Mouse (Mus musculus) layer of hippocampus, adult 18-20 months (tissue): Measurements from ENCODE around the gene Ppp1r12b. TPM values are rescaled to one million over a fixed set of nuclear protein-coding genes. Genes with fewer than 3 reads are reported as not detected.
A peak's percentile ranks its signal among the peaks of the same experiment; 100 is the strongest.

Experiments
- DNase-seq, 2 experiments: peaks; one replicate each; pipeline ENCODE4 v3.0.0; 2022; ENCODE audit warnings: low spot score in 2 of 2
- total RNA-seq, 2 experiments: library from RNA; stranded (reverse); gene quantifications; 2 replicates each; pipeline ENCODE4 v1.2.3; 2021

Ppp1r12b gene
- total RNA-seq, 2 experiments from 2014 or later = 70.0 to 73.0 TPM

DNA sequence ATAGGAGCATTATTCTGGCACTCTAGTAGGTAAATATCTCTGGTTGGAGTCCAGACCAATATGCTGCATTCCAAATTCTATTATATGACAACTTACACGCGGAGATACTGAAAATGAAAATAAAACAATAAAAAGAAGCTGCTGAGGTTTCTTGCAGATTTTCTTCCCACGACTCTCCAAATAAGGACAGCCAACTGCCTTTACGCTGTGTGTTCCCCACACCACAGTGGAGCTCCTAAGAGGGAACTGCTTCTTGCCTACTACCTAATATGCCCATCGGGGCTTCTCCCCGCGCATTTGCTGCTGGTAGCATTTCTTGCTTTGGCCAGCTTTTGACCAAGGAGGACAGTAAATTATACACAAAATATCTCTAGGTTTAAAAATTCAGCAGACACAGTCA, 154.0 kb downstream of the Ppp1r12b start:
- no peak for DNase-seq

DNA sequence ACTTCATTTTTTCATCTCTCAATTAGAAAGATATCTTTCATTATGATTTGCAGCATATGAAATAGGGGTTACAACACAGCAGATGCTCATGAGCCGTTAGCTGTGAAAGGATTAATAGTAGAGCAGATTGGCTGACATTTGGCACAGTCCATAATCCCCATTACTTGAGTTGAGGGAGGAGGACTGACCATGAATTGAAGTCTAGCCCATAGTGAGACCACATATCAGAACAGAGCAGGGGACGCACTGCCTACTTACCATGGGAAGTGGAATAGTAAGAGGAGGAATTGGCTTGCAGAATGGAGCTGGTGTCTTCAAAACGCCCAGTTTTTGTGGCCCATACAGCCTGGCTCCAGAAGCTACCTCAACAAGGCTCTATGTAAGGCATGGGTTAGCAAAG, 159.2 kb downstream of the Ppp1r12b start:
- DNase-seq = peak in 1 of 2 experiments; percentile 18

DNA sequence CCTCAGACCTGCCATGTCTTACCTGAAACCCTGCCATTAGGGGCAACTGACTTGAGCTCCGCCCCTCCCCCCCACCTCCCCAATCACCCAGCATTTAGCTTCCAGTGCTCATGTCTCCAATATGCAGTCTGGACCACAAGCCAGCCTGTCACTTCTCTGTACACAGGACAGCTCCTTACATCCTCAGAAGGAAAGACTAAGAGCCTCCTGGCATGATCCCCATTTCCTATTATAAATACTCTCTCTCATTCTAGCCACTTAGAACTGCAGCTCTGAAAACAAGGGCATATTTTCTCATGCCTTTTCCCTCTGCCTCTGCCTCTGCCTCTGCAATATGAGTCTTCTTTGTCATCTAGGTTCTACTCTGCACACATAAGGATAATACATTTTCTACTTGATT, 159.7 kb downstream of the Ppp1r12b start:
- DNase-seq = no peak

DNA sequence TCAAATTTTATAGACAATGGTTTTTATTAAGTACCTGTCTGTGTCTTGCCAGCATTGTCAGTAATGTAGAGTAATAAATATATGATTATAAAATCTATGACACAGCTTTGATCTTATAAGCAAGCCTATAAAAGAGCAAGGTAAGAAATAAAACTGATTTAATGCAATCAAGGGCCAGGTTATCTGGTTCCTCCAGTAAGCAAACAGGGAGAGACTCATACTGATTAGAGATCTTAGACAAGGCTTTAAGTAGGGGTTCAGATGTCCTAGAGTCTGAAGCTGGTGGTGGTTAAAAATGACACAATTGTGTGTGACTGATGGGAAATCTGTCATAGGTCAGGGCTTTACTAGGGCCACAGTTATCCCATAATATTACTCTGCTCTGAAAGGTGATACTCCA, 164.3 kb downstream of the Ppp1r12b start:
- DNase-seq = no peak

DNA sequence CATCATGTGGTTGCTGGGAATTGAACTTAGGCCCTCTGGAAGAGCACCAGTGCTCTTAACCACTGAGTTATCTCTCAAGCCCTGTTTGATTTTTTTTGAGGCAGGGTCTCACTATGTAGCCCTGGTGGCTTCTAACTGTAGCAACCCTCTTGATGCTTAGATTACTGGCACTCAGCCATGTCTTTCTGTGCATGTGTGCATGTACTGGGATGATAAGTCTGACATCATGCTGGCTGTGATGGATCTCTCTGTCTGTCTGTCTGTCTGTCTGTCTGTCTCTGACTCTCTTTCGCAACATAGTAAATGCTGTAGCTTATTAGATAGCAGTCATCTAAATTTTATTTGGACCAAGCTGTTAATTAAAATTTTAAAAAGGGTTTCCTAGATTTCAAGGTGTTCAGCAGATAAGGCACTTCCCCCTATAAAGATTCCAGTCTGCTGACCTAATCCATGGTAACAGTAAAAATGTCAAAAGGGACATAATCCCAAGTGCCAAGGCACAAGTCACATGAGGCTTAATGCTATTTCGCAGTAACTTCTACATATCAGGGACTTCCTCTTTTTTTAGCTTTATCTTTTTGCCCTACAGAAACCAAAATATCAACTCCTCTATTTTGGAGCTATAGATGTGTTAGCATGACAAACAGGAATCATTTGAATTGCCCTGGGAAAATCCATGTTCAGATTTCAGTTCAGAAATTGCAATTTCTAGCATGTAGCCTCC, 164.9 kb downstream of the Ppp1r12b start:
- no peak for DNase-seq

DNA sequence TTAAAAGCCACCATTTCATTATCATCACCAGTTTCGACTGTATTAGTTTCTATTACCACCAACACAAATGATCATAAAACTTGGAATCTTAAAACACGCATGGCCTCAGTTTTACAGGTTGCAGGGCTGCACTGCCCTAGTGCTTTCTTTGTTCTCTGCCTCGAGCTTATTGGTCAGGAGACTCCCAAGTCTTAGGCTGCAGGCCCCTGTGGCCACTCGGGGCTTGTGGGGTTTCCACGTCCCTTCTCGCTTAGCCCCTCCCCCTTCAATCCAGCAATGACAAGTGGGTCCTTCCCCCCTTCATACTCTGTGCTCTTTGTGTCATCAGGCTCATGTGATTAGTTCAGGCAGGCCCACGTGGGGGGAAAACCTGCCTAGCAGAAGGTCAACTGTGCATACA, 167.6 kb downstream of the Ppp1r12b start:
- DNase-seq = no peak

DNA sequence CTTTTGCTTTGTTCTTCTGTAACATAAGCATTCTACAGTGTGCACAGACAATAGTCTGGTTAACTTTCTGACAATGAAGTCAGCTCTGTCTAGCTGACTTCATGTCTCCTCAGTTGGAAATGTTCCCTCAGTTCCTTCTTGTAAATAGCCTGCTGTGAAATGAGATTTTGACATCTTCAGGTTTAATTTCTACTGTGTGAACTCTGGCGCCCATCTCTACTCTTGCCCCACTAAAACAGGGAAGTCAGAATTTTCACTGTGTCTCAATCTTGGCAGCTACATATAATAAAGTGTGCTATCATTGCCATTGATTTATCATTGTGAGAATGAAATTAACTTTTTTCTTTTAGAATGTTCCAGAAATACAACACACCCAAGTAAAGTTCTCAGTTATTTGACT, 170.8 kb downstream of the Ppp1r12b start:
- DNase-seq = no peak

DNA sequence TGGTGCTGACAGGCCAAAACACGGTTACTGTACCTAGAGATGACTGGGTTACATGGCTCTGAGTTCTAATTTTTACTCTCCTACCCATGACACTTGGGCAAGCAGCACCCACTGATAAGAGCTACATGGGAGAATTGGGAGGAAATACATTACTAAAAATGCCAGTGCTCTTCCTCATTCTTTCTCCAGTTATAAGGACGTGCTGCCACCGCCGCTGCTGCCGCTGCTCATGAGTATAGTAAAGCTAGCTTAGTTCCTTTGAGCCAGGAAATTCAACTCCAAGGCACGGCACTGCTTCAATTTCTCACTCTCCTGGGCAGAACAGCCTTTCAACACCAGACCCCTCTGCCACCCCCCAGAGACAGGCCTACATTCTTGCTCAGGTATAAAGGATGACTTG, 171.3 kb downstream of the Ppp1r12b start:
- no peak for DNase-seq

DNA sequence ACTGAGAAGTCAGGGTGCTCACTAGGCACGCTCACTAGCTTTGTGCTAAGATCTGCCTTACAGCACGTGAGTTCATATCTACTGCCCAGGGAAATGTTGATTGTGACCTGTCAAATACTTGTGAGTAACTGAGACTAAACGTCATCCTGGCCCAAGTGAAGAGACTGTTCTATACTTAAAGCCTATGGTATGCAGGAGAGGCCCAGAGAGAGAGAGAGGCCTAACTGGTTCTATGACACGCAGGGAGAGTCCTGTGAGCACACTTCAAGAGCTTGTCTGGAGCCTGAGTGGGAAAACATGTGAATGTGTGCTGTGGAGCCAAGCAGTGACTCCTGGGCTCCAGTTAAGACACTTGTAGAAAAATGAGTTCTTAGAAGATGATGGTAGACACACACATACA, 171.8 kb downstream of the Ppp1r12b start:
- no peak for DNase-seq

DNA sequence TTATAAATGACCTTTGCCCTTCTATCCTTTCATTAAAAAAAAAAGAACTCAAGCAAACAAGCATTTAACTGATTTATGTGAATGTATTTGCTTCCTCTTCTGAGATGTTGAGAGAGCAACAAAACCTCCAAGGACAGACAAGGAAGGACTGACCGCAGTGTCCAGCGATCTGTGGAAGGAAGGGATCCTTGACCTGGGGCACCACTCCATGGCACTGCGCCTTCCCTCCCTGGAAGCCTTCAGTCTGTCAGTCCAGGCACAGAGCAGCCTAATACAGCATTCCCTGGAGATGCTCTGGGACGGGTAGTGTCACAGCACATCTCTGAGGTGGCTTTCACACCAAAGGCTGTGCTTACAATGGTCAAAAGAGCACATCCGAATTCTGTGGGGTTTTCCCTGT, 172.9 kb downstream of the Ppp1r12b start:
- no peak for DNase-seq

DNA sequence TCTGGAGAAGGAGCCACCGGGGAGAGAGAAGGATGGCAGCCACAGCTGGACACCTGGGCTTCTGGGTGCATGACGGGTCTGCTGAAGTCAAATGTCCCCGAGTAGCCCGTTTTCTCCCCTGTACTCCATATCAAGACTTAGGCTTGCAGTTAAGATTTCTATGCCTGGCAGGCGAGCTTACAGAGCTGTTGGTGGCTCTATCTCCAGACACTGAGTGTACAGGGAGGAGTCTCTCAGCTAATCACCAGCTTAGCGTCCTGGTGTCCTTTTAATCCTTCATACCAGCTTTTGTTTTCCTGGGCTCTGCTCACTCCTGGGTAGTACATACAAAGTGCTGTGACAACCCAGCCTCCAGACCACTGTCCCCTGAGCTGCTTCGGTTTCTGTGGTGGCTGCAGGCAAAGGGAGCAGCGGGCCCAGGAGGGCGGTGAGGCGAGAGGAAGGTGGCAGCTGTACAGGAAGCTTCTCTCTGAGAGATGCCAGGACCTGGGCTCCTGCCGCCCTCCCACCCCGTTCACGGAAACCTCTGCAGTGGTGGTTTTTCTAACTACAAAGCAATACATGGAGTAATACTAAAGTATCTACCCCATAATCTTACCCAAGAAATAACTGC, 177.7 kb downstream of the Ppp1r12b start:
- no peak for DNase-seq

DNA sequence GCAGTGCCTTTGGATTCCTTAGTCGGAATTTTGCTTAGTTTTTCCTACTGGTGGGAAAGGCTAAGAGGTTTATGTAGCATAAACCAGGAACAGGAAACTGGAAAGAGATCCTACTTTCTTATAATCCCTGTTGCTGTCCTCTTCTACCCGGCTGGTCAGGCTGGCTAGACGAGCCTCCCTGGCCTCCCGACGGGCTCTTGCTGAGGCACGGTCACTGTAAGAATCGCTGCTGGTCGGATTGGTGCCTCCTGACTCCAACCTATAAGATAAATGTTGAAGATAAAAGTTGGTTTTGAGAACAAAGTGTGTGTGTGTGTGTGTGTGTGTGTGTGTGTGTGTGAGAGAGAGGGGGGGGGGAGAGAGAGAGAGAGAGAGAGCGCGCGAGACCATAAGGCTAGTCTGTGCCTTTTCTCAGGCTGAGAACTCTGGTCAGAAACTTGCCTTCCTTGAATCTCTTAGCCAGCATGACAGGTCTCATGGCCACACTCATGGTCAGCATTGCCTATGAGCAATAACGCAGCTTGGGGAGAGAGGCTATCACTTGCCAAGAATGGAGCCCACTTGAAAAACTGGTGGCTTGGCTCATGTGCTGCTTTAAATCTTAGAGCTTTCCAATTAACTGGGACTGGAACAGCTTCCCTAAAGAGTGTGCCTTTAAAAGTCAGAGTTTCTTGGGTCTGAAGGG, 178.4 kb downstream of the Ppp1r12b start:
- DNase-seq = no peak

DNA sequence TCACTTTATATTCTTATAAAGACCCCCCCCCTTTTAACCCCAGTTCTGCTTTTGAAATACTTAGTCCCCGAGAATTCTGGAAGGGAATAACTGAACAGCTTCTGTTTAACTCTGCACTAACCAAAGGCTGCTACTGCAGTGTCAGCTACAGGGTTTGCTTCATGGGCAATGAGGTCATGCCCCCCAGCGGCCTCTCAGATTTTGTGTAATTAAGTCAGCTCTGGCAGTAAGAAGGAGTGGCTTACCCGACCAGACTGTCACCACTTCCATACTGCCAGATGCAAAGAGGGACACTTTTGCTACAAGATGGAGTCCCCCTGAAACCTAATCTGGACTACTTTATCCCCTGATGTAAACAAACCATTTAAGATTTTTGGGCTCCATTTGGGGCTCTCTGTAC, 180.1 kb downstream of the Ppp1r12b start:
- DNase-seq = no peak

DNA sequence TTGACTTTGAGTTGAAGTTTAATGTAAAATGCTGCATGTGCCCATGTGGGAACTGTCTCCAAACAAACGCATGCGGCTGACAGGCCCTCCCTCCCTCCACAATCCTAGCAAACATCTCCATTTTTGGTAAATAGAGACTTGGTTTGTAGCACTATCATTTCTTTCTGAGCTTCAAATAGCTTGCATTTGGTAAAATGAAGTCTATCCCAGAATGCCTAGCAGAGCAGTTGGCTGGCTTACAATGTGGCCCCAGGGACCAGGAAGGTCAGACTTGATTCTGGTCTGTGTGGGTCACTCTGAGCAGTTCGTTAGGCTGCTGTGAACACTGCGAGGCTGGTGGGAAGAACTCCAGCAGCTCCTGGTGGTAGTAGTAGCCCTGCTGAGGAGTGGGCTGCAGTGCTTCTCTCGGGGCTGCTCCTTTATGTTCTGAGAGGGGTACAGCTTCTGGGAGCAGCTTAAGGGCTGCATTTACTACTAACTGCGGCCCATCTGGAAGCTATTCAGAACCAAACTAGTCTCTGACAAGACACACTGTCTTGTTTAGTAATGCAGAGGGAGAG, 180.9 kb downstream of the Ppp1r12b start:
- no peak for DNase-seq

DNA sequence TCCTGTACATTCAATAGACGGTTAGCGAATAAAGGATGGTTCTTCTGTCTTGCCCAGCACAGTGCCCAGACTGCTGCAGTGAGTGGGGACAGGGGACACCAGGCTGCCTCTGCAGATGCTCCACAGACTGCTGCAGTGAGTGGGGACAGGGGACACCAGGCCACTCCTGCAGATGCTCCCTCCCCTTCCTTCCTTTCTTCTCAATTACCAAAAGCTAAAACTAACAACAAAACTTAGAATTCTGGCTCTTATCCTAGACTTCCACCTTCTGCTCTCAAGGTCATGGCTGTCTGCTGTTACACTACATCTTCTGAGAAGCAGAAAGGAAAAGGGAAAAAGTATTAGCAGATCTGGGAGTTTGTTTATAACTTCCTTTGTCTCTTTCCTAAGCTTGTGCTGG, 181.5 kb downstream of the Ppp1r12b start:
- DNase-seq = no peak

DNA sequence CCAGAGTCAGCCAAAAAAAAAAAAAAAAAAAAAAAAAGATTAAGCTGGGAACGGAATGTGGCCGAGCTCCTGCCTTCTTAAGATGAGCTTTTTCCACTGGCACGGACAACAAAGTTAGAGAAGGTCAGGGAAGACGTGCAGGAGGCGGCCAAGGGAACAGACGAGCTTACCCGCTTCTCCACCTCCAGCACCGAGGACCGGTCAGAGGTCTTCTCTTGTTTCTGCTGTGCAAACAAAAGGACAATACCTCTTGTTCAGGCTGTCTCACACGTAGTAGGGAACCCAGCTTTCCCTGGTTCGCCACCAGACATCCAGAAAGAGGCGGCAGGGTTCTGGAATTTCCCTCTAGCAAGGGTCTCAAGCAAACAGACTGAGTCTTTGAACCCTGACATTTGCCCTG, 182.5 kb downstream of the Ppp1r12b start:
- no peak for DNase-seq

DNA sequence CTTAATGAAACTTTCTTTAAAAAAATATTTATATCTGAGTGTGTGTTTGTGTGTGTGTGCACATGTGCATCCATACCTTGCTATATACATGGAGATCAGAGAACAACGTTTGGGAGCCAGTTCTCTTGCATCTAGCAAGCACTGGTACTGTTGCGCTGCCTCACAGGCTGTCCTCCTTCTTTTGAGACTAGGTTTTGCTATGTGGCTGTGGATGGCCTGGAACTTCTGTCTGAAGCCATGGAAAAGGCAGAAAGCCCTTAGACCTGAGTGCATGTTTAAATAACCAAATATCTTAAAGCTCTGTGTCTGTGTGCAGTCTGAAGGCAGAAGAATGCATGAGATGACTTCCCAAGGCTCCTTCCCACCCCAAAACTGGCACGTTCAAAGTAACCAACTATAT, 182.9 kb downstream of the Ppp1r12b start:
- no peak for DNase-seq

DNA sequence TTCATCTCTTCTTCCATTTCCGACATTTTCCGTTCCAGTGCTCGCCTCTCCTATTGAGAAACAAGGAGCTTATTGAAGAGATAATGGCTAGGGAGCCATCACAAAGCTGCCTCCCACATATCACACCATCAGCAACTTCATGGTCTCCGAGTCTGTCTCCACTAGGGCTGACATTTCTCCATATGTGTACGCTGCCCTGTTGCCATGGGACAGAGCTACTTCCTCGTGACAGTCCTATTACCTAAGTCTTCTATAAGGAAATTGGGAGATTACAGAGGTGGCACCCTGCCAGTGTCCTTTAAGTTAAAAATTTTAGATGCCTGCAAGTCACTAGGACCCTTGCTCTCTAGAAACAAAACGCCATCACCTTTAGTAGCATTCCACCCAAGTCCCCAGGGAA, 183.7 kb downstream of the Ppp1r12b start:
- no peak for DNase-seq

DNA sequence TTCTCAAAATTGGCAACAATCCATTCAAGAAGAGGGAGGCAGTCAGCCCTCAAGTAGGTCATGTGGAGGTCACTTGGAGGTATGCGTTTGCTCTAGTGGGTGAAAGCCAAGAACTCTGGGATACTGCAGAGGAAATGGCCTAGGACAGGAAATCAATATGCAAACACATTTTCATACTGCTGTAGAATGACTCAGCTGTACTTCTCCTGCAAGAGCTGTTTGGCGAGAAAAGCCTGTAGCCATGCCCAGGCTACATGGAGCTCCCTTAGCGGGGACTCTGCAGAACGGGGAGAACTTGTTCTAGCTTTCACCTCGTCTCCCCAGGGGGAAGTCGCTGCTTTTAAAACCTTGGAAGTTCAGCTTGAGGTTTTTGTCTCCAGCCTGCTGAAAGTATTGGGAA, 184.4 kb downstream of the Ppp1r12b start:
- peak in 1 of 2 experiments; percentile 55 for DNase-seq

DNA sequence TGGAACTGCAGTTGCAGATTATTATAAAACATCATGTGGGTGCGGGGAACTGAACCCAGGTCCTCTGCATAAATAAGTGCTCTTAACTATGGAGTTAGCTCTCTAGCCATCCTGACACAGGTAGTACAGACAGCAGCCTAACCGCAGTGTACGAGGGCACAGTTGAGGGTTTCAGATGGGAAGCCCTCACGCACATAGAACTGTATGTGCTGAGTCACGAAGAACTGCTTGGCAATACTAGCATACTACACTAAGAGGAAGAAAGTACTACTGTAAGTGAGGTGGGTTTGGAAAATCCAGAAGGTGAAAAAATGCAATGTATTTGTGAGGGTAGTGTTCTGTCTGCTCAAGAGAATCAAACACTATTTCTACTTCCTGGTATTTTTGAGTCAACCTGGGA, 185.4 kb downstream of the Ppp1r12b start:
- DNase-seq = no peak

DNA sequence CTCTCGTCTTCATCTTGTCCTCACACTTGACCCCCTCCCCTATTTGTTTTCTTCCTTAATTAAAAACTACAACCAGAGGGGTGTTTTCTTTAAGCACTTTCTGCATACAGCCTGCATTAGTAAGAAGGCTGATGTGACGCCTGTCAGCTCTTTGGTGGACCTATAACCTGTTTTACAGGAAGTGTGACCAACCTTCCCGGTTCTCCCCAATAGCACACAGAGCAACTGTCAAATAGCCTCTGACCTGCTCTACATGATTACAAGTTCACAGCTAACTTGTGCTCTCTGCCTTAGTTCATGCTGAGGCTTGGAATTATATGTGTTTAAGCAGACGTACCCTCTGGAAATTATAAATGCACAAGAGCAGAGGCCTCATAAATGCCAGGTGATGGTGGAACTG, 189.3 kb downstream of the Ppp1r12b start:
- no peak for DNase-seq

DNA sequence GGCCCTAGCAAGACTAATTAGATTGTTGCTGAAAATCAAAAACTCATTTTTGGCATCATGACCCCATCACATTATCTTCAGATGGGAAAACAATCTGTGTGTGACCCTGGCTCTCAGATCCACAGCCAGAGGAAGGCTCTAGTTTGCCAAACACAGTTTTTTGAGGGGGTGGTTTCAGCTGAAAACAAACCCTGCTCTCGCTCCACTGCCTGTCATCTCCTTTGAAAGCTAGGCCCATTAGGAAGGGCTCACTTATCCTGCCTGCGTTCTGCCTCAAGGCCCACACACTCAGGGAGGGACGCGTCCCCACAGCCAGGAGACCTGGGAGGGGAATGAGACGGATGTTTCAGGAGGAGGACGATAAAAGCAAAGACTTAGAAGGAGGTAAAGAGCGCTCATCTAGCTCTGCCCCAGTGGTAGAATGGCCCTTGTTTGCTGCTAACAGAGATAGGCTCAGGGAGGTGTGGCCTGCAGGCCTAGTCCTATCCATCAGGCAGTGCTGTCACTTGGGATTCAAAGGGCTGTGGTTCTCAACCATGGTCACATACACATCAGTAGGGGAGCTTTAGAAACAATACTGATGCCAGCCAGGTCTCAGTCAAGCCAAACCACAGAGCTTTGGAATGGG, 190.8 kb downstream of the Ppp1r12b start:
- no peak for DNase-seq
